Mouse (Mus musculus) NIH3T3 (cell line): ENCODE data around the gene Vpreb2.
"Not testable (repeated sequence)": the region's sequence is repeated elsewhere in the genome, so short reads cannot be mapped to it uniquely, and the experiment has no call there.

Source experiments
- DNase-seq: peaks from one replicate; pipeline ENCODE4 v3.0.0-alpha.2; 2012; ENCODE audit warnings: low read depth

The Vpreb2 gene

DNA sequence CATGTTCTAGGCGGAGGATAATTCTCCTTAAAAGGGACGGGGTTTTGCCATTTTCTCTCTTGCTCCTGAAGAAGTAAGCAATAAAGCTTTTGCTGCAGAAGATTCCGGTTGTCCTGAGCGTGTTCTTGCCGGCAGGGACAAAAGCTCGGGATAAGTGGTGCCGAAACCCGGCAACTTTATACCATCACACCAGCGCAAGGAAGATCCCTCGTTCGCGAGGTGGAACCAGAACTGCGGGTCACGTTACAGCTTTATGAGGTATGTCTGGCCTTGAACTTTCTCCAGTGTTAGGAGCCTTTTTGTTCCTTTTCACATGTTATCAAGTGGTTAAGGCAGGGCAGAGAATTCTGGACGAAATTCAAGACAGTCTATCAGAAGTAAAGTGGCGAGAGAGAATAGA, 12.1 kb downstream of the Vpreb2 start:
- not testable (repeated sequence) for DNase-seq

DNA sequence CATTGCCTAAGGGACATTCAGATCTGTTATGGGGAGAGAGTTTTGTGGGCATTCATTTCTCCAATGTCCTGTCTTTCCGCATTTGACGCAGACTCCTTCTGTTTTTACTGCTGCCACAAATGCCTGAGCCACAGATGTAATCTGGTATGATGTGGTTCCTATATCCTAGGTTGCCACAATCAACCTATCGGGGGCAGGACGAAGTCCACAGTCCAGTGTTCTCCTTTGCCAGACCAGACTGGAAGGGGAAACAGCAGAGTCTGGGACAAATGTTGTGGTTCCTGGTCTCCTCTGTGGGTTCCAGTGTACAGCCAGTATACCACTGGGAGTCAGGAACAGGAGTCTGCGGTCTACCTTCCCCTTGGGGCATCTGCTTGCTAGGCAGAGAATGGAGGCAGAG, 19.4 kb downstream of the Vpreb2 start:
- no peak for DNase-seq

DNA sequence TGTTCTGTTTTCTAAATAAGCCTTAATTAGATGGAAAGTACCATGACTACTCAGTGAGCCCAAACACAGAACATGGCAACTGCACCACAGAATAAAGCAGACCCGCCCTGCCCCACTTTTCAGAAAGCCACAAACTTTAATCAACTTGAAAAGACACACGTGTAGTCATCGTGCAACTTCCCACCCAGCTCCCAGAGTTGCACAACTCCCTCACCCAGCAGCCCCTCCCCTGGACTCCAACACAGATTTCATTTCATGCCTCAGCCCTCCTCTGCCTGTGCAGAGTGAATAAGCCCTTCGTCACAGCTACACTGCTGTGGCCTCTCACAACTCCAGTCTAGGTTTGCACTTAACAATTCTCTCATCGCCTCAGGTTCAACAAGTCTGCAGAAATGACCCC, 24.4 kb downstream of the Vpreb2 start:
- DNase-seq: peak; percentile 75

DNA sequence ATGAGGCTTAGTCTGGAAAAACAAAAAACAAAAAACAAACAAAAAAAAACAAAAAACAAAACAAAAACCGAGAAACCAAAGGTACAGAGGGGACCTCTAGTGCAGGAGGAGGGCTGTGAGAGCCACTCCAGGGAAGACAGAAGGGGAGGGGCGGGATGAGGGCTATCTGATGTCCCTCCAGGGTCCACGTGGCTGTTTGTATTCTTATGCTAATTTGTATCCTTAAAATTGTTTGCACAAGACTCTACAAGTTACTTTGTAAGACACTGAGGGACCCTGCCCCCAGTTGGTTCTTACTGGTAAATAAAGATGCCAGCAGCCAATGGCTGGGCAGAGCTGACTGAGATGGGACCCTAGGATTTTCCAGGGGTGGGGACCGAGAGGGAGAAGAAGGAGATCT, 26.9 kb downstream of the Vpreb2 start:
- DNase-seq: no peak

DNA sequence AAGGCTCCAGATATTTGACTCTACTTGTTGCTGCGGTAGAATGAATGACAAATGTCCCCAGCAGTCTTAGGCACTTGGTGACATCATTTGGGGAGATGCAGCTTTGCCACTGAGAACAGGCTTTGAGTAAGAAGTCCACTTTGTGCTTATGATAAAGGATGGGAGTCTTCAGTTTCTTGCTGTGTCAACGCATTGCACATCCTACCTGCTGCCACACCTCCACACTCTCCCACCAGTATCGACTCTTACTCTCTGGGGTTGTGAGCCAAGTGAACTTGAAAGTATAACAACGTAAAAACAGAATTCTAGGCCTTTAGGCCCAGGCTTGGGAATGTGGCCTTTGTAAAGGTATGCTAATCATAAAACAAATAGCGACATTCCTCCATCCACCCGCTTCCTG, 30.9 kb downstream of the Vpreb2 start:
- no peak for DNase-seq

DNA sequence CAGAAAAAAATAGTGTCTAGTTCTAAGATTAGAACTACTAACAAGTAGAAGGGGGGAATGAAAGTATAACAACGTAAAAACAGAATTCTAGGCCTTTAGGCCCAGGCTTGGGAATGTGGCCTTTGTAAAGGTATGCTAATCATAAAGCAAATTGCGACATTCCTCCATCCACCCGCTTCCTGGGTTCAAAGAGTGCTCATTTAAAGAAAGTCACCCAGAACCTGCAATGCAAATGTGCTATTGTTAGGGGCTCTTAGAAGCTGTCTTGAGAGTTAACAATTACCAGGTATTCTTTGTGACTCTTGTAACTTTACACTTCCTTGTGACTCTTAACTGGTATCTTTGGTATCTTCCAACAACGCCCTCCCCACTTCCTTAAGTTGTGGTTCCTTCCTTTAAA, 36.3 kb downstream of the Vpreb2 start:
- DNase-seq: not testable (repeated sequence)

DNA sequence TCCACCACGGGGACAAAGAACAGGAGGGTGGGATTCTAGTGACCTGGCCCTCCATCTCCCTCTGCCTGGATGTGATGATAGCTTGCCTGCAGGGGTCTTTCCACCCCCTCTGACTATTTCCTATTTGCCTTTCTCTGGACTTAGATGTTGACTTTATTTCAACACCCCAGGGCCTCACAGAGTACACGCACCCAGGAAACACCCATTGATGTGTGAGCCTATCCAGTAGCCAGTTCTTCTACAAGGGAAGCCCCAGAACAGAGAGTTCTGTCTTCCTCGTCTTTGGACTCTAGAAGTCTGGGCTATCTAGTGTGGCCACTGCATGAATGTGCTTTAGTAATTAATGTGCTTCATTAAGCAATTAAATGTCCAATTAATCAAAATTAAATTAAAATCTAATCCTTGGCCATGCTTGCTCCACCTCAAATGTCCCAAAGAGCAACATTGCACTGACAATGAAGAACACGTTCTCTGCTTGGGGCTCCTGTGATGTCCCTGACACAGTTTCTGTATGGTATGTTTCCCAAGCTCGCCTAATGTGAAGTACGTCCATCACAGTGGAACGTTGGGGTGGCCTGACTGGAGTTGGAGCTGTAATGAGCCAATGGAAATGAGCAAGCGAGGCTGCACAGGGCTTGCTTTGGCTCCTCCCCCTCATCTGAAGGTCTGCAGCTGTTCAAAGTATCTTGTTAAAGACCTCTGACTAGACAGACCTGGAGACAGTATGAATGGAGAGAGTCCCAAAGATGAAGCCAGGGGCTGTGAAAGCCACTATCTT, 42.7 kb downstream of the Vpreb2 start:
- no peak for DNase-seq

DNA sequence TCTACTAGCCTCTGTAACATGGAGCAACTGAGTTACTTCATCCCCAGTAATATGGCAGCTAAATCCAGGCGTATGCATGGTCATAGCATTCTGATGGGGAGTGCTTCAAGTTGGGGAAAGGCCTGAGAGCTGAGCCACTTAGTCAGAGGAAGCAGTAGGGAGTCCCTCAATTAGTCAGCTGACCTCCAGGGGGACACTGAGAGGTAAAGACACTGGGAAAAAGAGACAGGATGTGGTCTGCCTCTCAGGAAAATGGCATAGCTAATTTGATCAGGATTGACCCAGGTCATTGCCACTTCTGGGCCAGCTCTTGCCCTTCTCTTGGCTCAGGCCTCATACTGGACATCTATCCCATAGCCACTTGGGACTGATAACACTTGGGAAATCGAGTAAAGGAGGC, 47.1 kb downstream of the Vpreb2 start:
- no peak for DNase-seq
